Mouse (Mus musculus): ENCODE measurements around the gene Plcl2. TPM values are rescaled to one million over a fixed set of nuclear protein-coding genes. Genes with fewer than 3 reads are reported as not detected.
A peak's percentile ranks its signal among the peaks of the same experiment; 100 is the strongest.
"Not testable (repeated sequence)": the region's sequence is repeated elsewhere in the genome, so short reads cannot be mapped to it uniquely, and the experiment has no call there.

Gene Plcl2
- total and polyA plus RNA-seq, 2 experiments from 2014 or later: 8.8 to 43.2 TPM

- TF ChIP-seq CTCF (IDR thresholded peaks at IDR 0.05): no peak
- Histone ChIP-seq H3K4me2 (ENCODE audit: low read depth, low read length, poor library complexity, severe bottlenecking) (no peak overlapping the region), H3K27ac (ENCODE audit: low read depth, low read length) (no peak overlapping the region), H3K4me3 (ENCODE audit: low read depth, low read length) (no peak overlapping the region), H3K9ac (replicated peaks; ENCODE audit: low read length, poor library complexity, severe bottlenecking) (no peak overlapping the region), H3K36me3 (ENCODE audit: insufficient read depth, low read length) (no peaks in the 10 kb centered on the region), H3K9me3 (ENCODE audit: low read length) (no peaks in the 10 kb centered on the region), H3K27me3 (ENCODE audit: insufficient read depth, low read length) (no peaks in the 10 kb centered on the region), H3K4me1 (ENCODE audit: insufficient read depth, low read length) (no peaks in the 10 kb centered on the region)
- ATAC-seq (ENCODE audit: low FRiP score) (no peak), DNase-seq (ENCODE audit: low spot score) (peak; percentile 35)
- 49% methylated on average over 2 of the region's 2 CpGs for WGBS
Observed at GRCm38 (mm10) chr17:50678748-50679147, 169.5 kb downstream of the Plcl2 start.

- TF ChIP-seq CTCF (IDR thresholded peaks at IDR 0.05): no peak
- no peaks in the 10 kb centered on the region for H3K9me3 ChIP-seq (ENCODE audit: low read length)
- ATAC-seq (ENCODE audit: low FRiP score): no peak
- no peaks in the 10 kb centered on the region for H3K27me3 ChIP-seq (ENCODE audit: insufficient read depth, low read length)
- H3K36me3 ChIP-seq (ENCODE audit: insufficient read depth, low read length): no peaks in the 10 kb centered on the region
- no peak overlapping the region for H3K4me2 ChIP-seq (ENCODE audit: low read depth, low read length, poor library complexity, severe bottlenecking)
- no peak overlapping the region for H3K9ac ChIP-seq (replicated peaks; ENCODE audit: low read length, poor library complexity, severe bottlenecking)
- no peaks in the 10 kb centered on the region for H3K4me1 ChIP-seq (ENCODE audit: insufficient read depth, low read length)
- WGBS: 88% methylated on average over 12 of the region's 12 CpGs
- H3K4me3 ChIP-seq (ENCODE audit: low read depth, low read length): no peak overlapping the region
- DNase-seq (ENCODE audit: low spot score): no peak
- no peak overlapping the region for H3K27ac ChIP-seq (ENCODE audit: low read depth, low read length)
Observed at GRCm38 (mm10) chr17:50679613-50680534, 170.7 kb downstream of the Plcl2 start.

- H3K4me3 ChIP-seq (ENCODE audit: low read depth, low read length): no peak overlapping the region
- no peaks in the 10 kb centered on the region for H3K4me1 ChIP-seq (ENCODE audit: insufficient read depth, low read length)
- ATAC-seq (ENCODE audit: low FRiP score) (no peak), DNase-seq (ENCODE audit: low spot score) (no peak)
- no peak overlapping the region for H3K9ac ChIP-seq (replicated peaks; ENCODE audit: low read length, poor library complexity, severe bottlenecking)
- H3K27ac ChIP-seq (ENCODE audit: low read depth, low read length): no peak overlapping the region
- no peaks in the 10 kb centered on the region; the same call in 1 of the 2 replicates for H3K36me3 ChIP-seq (ENCODE audit: insufficient read depth, low read length)
- no peak overlapping the region for H3K4me2 ChIP-seq (ENCODE audit: low read depth, low read length, poor library complexity, severe bottlenecking)
- 80% methylated on average over 3 of the region's 3 CpGs for WGBS
- TF ChIP-seq CTCF (IDR thresholded peaks at IDR 0.05): no peak
- no peaks in the 10 kb centered on the region for H3K9me3 ChIP-seq (ENCODE audit: low read length)
- H3K27me3 ChIP-seq (ENCODE audit: insufficient read depth, low read length): no peaks in the 10 kb centered on the region
Observed at GRCm38 (mm10) chr17:50682696-50683095, 173.5 kb downstream of the Plcl2 start.

- Histone ChIP-seq H3K27ac (ENCODE audit: low read depth, low read length) (no peak overlapping the region), H3K9ac (replicated peaks; ENCODE audit: low read length, poor library complexity, severe bottlenecking) (no peak overlapping the region), H3K9me3 (ENCODE audit: low read length) (no peaks in the 10 kb centered on the region), H3K4me3 (ENCODE audit: low read depth, low read length) (no peak overlapping the region), H3K4me2 (ENCODE audit: low read depth, low read length, poor library complexity, severe bottlenecking) (no peak overlapping the region), H3K36me3 (ENCODE audit: insufficient read depth, low read length) (peaks cover 8% of the 10 kb centered on the region; the same call in 1 of the 2 replicates), H3K27me3 (ENCODE audit: insufficient read depth, low read length) (no peaks in the 10 kb centered on the region), H3K4me1 (ENCODE audit: insufficient read depth, low read length) (no peaks in the 10 kb centered on the region)
- WGBS: 77% methylated on average over 7 of the region's 7 CpGs
- no peak for ATAC-seq (ENCODE audit: low FRiP score)
- no peak for TF ChIP-seq CTCF (IDR thresholded peaks at IDR 0.05)
- no peak for DNase-seq (ENCODE audit: low spot score)
Observed at GRCm38 (mm10) chr17:50684960-50685645, 175.9 kb downstream of the Plcl2 start.

- H3K27ac ChIP-seq (ENCODE audit: low read depth, low read length): no peak overlapping the region
- WGBS: 78% methylated on average over 10 of the region's 10 CpGs
- no peaks in the 10 kb centered on the region for H3K9me3 ChIP-seq (ENCODE audit: low read length)
- TF ChIP-seq CTCF (IDR thresholded peaks at IDR 0.05): no peak
- no peak overlapping the region for H3K4me3 ChIP-seq (ENCODE audit: low read depth, low read length)
- peaks cover 8% of the 10 kb centered on the region; the same call in 1 of the 2 replicates for H3K36me3 ChIP-seq (ENCODE audit: insufficient read depth, low read length)
- ATAC-seq (ENCODE audit: low FRiP score) (no peak), DNase-seq (ENCODE audit: low spot score) (no peak)
- H3K9ac ChIP-seq (replicated peaks; ENCODE audit: low read length, poor library complexity, severe bottlenecking): no peak overlapping the region
- no peaks in the 10 kb centered on the region for H3K4me1 ChIP-seq (ENCODE audit: insufficient read depth, low read length)
- H3K27me3 ChIP-seq (ENCODE audit: insufficient read depth, low read length): no peaks in the 10 kb centered on the region
- H3K4me2 ChIP-seq (ENCODE audit: low read depth, low read length, poor library complexity, severe bottlenecking): no peak overlapping the region
Observed at GRCm38 (mm10) chr17:50687670-50688069, 178.5 kb downstream of the Plcl2 start.

GRCm38 (mm10) chr17:50688135-50688534, 178.9 kb downstream of the Plcl2 start:
- Histone ChIP-seq H3K4me1 (ENCODE audit: insufficient read depth, low read length) (no peaks in the 10 kb centered on the region), H3K9me3 (ENCODE audit: low read length) (no peaks in the 10 kb centered on the region), H3K9ac (replicated peaks; ENCODE audit: low read length, poor library complexity, severe bottlenecking) (no peak overlapping the region), H3K36me3 (ENCODE audit: insufficient read depth, low read length) (peaks cover 8% of the 10 kb centered on the region; the same call in 1 of the 2 replicates), H3K4me3 (ENCODE audit: low read depth, low read length) (no peak overlapping the region), H3K4me2 (ENCODE audit: low read depth, low read length, poor library complexity, severe bottlenecking) (no peak overlapping the region), H3K27ac (ENCODE audit: low read depth, low read length) (no peak overlapping the region), H3K27me3 (ENCODE audit: insufficient read depth, low read length) (no peaks in the 10 kb centered on the region)
- no peak for TF ChIP-seq CTCF (IDR thresholded peaks at IDR 0.05)
- whole genome bisulfite sequencing: 78% methylated on average over 6 of the region's 6 CpGs
- ATAC-seq (ENCODE audit: low FRiP score): no peak
- no peak for DNase-seq (ENCODE audit: low spot score)

GRCm38 (mm10) chr17:50698410-50698809, 189.2 kb downstream of the Plcl2 start:
- not testable (repeated sequence) for H3K9me3 ChIP-seq (ENCODE audit: low read length); H3K27ac ChIP-seq (ENCODE audit: low read depth, low read length); H3K4me1 ChIP-seq (ENCODE audit: insufficient read depth, low read length); ATAC-seq (ENCODE audit: low FRiP score); H3K9ac ChIP-seq (replicated peaks; ENCODE audit: low read length, poor library complexity, severe bottlenecking); H3K36me3 ChIP-seq (ENCODE audit: insufficient read depth, low read length); H3K27me3 ChIP-seq (ENCODE audit: insufficient read depth, low read length); DNase-seq (ENCODE audit: low spot score)
- peak overlapping the region; percentile 39; the same call in 1 of the 2 replicates for H3K4me2 ChIP-seq (ENCODE audit: low read depth, low read length, poor library complexity, severe bottlenecking)
- H3K4me3 ChIP-seq (ENCODE audit: low read depth, low read length): peak overlapping the region; percentile 27
- 1% methylated on average over 35 of the region's 39 CpGs for WGBS

Data from midbrain, postnatal 0 days (tissue).